Mouse (Mus musculus): ENCODE measurements around the gene Brwd1. TPM values are rescaled to one million over a fixed set of nuclear protein-coding genes. Genes with fewer than 3 reads are reported as not detected.
A peak's percentile ranks its signal among the peaks of the same experiment; 100 is the strongest.

Brwd1 gene
- total RNA-seq, 2 experiments from 2014 or later, result 41.7 to 44.6 TPM

DNA sequence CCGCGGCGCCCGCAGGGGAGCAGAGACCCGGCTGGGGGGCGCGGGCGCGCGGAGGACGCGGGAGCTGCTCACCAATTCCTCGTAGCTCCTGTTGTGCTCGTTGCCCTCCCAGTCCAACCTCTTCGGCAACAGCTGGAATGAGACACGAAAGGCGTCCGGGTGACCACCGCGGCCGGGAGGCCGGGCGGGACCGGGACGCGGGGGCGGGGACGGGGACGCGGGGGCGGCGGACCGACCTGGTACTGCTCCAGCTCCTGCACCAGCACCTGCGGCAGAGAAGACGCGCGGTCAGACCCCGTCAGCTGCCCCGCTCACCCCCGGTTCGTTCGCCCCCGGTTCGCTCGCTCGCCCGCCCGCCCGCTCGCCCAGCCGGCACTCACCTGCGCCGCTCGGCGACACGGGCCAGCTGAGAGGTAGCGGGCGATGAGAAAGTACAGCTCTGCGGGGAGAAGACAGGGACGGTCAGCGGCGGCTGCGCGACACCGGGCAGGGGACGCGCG is 534 bp downstream of the Brwd1 start:
- no peak for ATAC-seq (replicated peaks; ENCODE audit: poor library complexity, severe bottlenecking)

- ATAC-seq (replicated peaks; ENCODE audit: poor library complexity, severe bottlenecking), result peak; percentile 77
Observed at GRCm38 (mm10) chr16:96081331-96081730, 995 bp downstream of the Brwd1 start.

DNA sequence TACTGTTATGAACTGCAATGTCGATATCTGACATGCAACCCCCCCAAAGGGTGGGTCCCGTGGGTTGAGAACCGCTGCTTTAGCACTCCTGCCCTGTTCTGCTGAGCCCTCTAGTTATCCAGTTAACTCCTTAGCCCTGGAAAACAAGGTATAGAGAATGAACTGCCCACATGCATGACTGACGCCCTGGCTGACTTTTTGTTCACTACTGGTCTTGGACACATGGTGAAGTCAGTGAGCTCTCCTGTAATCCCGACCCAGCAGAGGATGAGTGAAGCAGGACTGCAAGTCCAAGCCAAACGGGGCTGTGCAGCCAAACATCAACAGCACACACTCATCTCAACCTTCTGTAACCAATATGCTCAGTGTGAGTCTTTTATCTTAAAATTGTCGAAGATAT is 1.8 kb downstream of the Brwd1 start:
- no peak for ATAC-seq (replicated peaks; ENCODE audit: poor library complexity, severe bottlenecking)

DNA sequence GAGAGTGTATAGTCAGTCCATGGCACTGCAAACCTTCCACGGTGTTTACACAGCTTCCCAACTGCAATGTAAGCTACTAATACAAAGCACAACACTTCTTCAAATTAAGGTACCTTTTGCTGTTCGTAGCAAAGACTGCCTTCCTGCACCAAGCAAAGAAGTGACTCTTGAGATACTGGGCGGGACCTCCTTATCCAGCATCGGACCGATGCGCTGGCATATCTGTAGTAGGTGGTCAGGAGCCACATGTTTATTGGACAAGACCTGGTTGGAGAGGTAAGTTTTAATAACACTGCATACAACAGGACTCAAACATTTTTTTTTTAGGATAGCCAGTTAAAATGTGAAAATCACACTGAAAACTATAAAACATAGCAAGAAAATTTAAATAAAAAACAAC is 14.0 kb downstream of the Brwd1 start:
- ATAC-seq (replicated peaks; ENCODE audit: poor library complexity, severe bottlenecking), result no peak

GRCm38 (mm10) chr16:96066174-96066573 is 16.2 kb downstream of the Brwd1 start:
- no peak for ATAC-seq (replicated peaks; ENCODE audit: poor library complexity, severe bottlenecking)

DNA sequence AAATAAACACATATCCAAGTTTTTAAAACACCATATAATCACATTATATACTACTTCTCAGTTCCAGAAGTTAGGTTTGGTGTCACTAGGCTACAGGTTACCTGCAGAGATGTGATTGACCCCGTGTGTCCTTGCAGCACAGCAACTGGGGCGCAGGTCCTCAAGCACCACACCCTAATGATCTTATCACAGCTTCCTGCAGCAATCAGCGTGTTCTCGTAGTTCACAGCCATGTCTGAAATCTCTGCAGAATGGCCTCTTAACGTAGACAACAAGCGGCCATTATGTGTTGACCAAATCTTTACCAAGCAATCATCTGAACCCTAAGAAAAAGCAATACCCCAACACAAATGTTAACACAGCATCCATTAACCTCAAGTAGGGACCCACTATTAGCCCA is 17.7 kb downstream of the Brwd1 start:
- ATAC-seq (replicated peaks; ENCODE audit: poor library complexity, severe bottlenecking), result no peak

- ATAC-seq (replicated peaks; ENCODE audit: poor library complexity, severe bottlenecking), result no peak
Observed at GRCm38 (mm10) chr16:96044096-96044495, 38.2 kb downstream of the Brwd1 start.

GRCm38 (mm10) chr16:96040691-96041090 is 41.6 kb downstream of the Brwd1 start:
- no peak for ATAC-seq (replicated peaks; ENCODE audit: poor library complexity, severe bottlenecking)

DNA sequence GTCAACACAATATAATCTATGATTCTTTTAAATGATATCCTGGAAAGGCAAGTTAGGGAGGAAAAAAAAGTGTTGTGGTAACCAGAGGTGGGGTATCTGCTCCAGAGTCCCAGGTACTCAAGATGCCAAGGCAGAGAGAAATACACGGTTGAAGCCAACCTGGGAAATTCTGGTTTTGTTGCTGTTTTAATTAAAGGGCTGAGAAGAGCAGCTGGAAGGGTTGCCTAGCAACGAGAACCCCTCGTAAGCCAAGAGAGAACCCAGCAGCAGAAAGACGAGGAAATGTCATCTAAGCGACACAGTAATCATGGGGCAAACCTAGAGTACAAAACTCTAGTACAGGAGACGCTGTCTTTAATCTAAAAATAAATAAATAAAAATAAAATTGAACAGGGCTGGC is 42.8 kb downstream of the Brwd1 start:
- no peak for ATAC-seq (replicated peaks; ENCODE audit: poor library complexity, severe bottlenecking)

- ATAC-seq (replicated peaks; ENCODE audit: poor library complexity, severe bottlenecking), result no peak
Observed at GRCm38 (mm10) chr16:96034473-96034872, 47.9 kb downstream of the Brwd1 start.

DNA sequence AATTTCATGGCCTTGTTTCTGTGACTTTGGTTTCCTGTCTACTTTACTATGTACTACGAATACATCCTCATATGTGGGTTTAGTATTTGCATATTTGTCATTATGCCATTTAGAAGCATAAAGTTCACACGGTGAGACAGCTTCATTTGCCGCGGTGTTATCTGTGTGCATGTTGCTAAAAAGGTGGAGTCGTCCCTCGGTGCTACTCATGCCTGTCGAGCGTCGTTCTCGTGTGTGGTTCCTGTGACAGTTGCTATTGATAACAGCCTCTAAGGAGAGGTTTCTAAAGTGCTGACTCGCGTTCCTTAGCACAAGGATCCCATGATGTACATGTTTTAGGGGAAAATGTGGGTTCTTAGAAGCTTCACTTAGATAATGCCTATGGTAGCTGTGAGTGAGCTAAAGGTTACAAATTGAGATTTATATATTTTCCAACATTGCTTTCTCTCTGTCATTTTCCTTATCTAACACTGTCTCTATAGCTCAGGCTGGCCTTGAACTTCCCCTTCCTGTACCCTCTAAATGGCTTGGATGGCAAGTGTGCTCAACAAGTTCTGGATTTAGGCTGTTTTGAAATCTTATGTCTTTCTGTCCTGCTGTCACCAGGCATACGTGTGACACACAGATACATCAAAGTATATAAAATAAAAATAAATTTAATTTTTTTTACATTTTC is 49.8 kb downstream of the Brwd1 start:
- no peak for ATAC-seq (replicated peaks; ENCODE audit: poor library complexity, severe bottlenecking)

DNA sequence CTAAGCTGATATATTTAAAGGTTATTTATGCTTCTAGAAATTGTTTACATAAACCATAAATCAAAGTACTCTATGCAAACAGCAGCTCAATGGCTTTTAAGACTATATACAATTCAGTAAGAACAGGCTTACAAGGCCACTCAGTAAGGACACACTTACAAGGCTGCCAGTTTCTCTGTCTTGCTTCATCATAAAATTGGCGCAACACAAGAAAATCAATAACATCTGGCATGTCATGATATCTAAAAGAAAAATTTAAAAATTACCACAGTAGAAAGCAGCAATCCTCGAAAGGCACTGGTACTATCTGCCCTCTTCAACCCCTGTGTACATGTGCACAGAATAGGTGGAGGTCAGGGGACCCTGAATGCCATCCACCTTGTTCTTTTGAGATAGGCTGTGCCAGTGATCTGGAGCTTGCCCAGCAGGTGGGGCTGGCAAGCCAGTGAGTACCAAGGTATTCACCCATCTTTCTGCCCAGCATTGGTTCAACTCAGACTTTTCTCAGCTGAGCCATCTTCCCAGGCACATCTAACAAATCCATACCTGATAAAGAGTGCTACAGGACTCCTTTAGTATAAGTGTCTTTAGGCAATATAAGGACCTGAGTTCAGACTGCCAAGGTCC is 51.7 kb downstream of the Brwd1 start:
- ATAC-seq (replicated peaks; ENCODE audit: poor library complexity, severe bottlenecking), result no peak

DNA sequence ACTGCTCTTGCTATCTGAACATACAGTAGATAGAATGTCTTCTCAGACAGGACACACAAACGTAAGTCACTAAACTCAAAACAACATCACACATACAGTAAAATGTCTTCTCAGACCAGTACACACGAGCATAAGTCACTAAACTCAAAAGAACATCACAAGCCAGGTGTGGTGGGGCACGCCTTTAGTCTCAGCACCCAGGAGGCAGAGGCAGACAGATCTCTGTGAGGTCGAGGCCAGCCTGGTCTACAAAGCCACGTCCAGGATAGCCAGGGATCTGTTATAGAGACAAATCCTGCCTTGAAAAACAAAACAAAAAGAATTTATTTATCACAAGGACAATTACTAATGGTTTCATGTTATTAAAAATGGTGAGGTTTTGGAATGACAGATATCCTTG is 56.1 kb downstream of the Brwd1 start:
- ATAC-seq (replicated peaks; ENCODE audit: poor library complexity, severe bottlenecking), result no peak

GRCm38 (mm10) chr16:96025244-96025643 is 57.1 kb downstream of the Brwd1 start:
- ATAC-seq (replicated peaks; ENCODE audit: poor library complexity, severe bottlenecking), result no peak; the same call in 1 of the 2 replicates

- no peak for ATAC-seq (replicated peaks; ENCODE audit: poor library complexity, severe bottlenecking)
Observed at GRCm38 (mm10) chr16:96021045-96021444, 61.3 kb downstream of the Brwd1 start.

DNA sequence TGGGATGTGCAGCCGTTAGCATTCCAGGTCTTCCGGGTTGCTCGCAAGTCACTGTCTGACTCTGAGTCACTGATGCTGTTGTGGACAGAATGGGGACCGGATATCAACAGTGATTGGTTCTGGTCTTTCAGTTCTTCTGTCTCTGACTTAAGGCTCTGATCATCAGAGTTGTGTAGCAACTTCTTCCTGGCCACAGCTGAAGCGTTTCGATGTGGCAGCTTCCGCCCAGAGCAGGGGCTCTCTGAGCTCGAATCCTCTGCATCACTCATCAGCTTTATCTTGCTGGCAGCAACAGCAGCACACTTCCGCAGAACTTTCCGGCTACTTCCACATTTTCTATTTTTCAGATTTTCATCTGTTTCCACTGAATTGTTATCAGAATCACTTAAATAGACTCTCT is 73.2 kb downstream of the Brwd1 start:
- peak; percentile 86 for ATAC-seq (replicated peaks; ENCODE audit: poor library complexity, severe bottlenecking)

DNA sequence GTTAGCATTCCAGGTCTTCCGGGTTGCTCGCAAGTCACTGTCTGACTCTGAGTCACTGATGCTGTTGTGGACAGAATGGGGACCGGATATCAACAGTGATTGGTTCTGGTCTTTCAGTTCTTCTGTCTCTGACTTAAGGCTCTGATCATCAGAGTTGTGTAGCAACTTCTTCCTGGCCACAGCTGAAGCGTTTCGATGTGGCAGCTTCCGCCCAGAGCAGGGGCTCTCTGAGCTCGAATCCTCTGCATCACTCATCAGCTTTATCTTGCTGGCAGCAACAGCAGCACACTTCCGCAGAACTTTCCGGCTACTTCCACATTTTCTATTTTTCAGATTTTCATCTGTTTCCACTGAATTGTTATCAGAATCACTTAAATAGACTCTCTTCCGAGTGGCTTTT is 78.0 kb downstream of the Brwd1 start:
- ATAC-seq (replicated peaks; ENCODE audit: poor library complexity, severe bottlenecking), result peak; percentile 77

GRCm38 (mm10) chr16:95999291-95999690 is 83.0 kb downstream of the Brwd1 start:
- ATAC-seq (replicated peaks; ENCODE audit: poor library complexity, severe bottlenecking), result no peak; the same call in 1 of the 2 replicates

- no peak for ATAC-seq (replicated peaks; ENCODE audit: poor library complexity, severe bottlenecking)
Observed at GRCm38 (mm10) chr16:95996156-95996555, 86.2 kb downstream of the Brwd1 start.

DNA sequence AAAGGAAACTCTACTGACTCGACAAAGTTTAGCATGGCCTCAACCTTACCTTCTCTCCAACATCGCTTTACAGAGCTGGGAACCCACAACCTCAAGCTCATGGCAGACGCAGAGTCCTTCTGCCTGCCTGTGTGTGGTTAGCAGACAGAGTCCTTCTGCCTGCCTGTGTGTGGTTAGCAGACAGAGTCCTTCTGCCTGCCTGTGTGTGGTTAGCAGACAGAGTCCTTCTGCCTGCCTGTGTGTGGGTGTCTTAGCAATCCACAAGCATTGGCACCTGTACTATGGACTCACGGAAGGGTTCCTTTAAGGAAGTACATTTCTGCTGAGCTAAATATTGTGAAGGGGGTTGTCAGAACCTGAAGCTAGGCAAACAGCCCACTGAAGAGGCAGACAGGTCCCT is 87.8 kb downstream of the Brwd1 start:
- peak; percentile 20; the same call in 1 of the 2 replicates for ATAC-seq (replicated peaks; ENCODE audit: poor library complexity, severe bottlenecking)

- no peak for ATAC-seq (replicated peaks; ENCODE audit: poor library complexity, severe bottlenecking)
Observed at GRCm38 (mm10) chr16:95992596-95992995, 89.7 kb downstream of the Brwd1 start.

All from granulocyte monocyte progenitor cell, adult 5-6 weeks (primary cell).